Mouse (Mus musculus) T-helper 2 cell (primary cell): Measurements from ENCODE around the gene Gpbar1.

Experiments
- in situ Hi-C: fragments of 300-600 bp; cut with MboI, MseI; formaldehyde crosslinking; loops from one replicate; pipeline ENCODE4 v1.15.1; 2025; ENCODE audit warnings: high pct_unique_total_duplicates

Gpbar1 gene

DNA sequence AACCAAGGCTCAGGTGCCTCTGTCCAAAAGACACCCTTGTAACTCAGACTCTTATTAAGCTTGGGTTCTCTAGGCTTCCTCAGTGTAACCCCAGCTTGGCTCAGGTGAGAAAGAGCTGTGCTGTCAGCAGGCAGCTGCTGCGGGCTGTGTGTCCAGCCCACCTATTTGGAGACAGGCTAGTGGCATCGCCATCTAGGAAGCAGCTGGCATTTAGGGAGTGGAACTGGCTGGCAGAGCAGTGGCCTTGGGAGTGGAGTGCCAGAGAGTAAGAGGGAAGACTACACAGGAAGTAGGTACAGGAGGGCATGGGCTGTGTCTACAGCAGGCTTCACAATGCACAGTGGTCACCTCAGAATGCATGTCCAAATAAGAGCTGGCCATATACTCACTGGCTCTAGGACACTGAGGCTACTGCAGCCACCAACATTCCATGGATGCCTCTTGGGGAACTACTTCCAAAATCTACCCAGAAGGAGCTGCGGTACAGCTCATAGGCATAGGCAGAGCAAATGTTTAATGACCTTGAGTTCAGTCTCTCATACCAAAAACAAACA is 15.8 kb downstream of the Gpbar1 start:
- in situ Hi-C loops: loop anchor here (10.0 kb wide), 1 partner anchor 91 kb away; no protein-coding TSS in a partner anchor

- in situ Hi-C loops: loop anchor here (10.0 kb wide), 1 partner anchor 90 kb away; no protein-coding TSS in a partner anchor
Observed at GRCm38 (mm10) chr1:74294733-74295455, 16.5 kb downstream of the Gpbar1 start.

- in situ Hi-C loops: loop anchor here (10.0 kb wide), 1 partner anchor 89 kb away; no protein-coding TSS in a partner anchor
Observed at GRCm38 (mm10) chr1:74295456-74296171, 17.3 kb downstream of the Gpbar1 start.

GRCm38 (mm10) chr1:74296477-74296876 is 18.1 kb downstream of the Gpbar1 start:
- in situ Hi-C loops: loop anchor here (10.0 kb wide), 1 partner anchor 88 kb away; no protein-coding TSS in a partner anchor

GRCm38 (mm10) chr1:74297269-74297668 is 18.9 kb downstream of the Gpbar1 start:
- in situ Hi-C loops: loop anchor here (10.0 kb wide), 1 partner anchor 88 kb away; no protein-coding TSS in a partner anchor

DNA sequence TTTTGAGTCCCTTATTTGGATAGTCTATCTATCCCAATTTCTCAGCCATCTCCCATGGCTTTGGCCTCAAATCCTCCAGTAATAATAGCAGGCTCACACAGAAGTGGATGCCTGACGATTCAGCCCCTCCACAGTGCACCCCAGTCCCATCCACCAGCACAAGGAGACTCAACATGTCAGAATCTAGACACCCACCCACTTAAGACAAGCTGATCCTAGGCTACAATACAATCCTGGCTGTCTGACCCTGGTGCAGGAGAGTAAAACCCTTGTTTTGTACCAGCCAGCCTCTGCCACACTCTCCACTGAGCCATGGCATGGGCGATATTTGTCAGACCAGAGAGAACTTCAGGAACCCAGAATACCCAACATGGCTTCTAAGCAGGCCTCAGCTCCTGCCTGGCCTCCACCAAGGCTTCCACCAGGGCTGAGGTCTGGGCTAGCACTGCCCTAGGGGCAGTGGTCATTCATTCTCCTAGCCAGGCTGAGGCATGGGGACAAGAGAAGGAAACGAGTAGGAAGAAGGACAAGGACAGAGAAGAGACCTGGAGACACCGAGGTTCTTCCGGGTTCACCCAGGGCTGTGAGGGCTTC is 19.9 kb downstream of the Gpbar1 start:
- in situ Hi-C loops: loop anchor here (10.0 kb wide), 1 partner anchor 87 kb away; no protein-coding TSS in a partner anchor

- in situ Hi-C loops: loop anchor here (10.0 kb wide), 1 partner anchor 86 kb away; no protein-coding TSS in a partner anchor
Observed at GRCm38 (mm10) chr1:74298996-74299395, 20.6 kb downstream of the Gpbar1 start.

DNA sequence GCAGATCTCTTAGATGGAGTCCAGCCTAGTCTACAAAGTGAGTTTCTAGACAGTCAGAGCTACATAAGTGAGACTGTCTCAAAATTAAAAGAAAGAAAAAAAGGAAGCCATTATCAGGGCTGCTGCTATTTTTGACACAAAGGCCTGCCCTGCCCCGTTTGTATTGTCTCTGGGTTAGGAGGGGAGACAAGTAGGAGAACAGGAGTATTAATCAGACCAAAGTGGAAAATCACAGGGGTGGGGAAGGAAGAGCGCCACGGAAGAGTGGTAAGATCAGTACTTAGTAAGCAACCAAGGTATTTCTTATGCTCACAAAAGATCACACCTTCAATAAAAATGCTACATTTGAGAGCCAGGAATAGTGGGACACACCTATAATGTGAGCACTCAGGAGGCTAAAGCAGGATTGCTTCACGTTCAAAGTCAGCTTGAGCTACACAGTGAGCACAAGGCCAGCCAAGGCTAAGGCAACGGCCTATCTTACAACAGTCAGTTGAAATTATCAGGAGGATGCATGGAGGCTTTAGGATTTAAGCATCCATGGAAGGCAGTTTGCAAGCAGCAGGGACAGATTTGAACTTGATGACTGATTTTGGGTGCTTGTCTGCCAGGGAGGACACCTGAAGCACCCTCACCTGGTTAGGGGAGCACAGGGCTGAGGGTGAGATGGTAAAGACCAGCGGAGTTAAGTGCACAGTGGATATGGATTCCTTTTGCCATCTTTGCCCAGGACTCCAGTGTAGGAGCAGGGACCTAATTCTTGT is 22.2 kb downstream of the Gpbar1 start:
- in situ Hi-C loops: no loop called here

GRCm38 (mm10) chr1:74302229-74302628 is 23.9 kb downstream of the Gpbar1 start:
- in situ Hi-C loops: no loop called here

DNA sequence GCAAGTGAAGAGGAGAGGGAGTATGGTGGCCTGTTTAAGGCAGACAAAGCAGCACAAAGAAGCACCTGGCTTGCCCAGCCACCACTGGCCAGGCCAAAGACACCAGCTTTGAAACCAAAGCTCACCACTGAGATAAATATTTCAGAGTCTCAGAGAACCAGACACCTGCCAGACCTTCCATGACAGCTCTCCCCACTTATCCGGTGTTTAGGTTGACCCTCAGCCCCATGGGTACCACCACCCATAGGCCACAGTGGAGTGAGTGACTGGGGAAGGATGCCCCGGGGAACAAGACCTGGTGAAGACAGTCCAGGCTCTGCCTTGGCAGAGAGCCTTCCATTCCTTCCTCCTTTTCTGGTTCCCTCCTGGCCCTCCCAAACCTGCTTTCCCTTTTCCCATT is 24.5 kb downstream of the Gpbar1 start:
- in situ Hi-C loops: no loop called here

GRCm38 (mm10) chr1:74303509-74304338 is 25.4 kb downstream of the Gpbar1 start:
- in situ Hi-C loops: no loop called here

DNA sequence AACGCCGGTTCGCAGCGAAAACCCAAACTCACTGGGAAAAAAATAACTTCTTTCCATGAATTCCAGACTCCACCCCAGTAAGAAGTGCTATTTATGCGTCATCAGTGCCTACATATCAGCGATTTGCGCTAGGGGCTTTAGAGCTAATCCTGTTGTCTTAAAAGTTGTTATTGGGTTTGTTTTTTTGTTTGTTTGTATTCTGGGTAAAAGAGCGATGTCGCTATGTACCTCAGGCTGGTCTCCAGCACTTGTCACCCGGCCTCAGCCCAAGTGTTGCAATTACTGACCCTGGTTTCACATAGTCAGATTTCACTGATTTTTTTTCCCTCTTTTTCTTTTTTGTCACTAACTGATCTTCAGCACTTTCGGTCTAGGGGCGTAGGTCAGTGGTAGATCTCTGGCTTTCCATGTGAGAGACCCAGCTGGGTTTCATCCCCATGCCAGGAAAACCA is 26.0 kb downstream of the Gpbar1 start:
- in situ Hi-C loops: no loop called here

DNA sequence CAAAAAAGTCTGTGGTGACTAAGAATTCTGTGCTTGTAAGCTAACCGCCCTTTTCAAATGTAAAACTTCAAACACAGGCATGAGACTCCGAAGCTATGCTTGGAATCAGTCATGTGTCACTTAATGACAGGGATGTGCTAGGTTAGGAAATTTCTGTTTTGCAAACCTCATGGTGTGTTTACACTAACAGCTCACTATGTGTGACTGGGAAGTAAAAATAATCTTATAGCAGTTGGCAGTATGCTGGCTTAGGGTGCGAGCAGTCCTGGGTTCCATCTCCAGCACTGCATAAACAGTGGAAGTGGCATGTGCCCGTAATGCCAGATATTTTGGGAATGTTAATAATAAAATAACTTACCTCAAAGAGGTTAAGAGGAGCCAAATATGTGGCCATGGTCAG is 26.6 kb downstream of the Gpbar1 start:
- in situ Hi-C loops: no loop called here

- in situ Hi-C loops: no loop called here
Observed at GRCm38 (mm10) chr1:74305522-74305921, 27.2 kb downstream of the Gpbar1 start, which contains the start of gene Tmbim1. Gene Tmbim1, minus strand, starts transcription at chr1:74305622.

GRCm38 (mm10) chr1:74307146-74307545 is 28.8 kb downstream of the Gpbar1 start:
- in situ Hi-C loops: no loop called here

DNA sequence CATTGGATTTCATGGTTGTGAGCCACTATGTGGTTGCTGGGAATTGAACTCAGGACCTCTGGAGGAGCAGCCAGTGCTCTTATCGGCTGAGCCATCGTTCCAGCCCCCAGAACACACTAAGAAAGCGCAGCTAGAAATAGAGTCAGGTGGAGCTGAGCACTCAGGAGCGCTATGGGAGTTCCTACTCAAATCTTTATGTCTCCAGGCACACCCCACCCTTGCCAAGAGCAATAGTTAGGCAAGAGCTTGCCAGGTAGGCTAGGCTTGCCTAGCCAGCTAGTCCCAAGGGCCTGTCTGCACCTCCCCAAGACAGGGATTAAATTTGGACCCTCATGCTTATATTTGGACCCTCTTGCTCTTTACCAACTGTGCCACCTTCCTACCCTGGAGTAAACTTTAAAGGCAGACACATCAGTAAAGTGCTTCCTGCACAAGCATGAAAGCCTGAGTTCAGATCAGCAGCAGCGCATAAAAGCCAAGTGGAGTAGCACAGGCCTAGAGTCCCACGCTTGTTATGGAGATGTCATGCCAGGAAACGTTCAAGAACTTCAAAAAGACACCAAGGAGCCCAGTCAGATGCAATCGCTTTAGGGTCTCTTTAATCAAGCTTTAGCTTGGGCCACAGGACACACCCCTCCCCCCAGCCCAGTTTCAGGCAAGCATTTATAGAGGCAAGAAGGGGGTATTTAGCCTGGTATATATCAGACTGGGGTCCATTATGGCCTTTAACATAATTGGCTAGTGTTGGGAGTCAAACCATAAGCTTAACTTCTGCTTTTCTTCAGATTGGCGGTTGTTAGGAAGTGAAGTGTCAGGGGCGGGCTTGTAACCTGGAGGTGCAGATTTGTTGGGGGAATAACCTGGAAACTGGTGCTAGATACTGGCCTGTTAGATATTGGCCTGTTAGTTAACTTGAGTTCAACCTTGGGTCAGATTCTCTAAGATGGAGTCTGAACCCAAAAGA is 29.9 kb downstream of the Gpbar1 start:
- in situ Hi-C loops: no loop called here

DNA sequence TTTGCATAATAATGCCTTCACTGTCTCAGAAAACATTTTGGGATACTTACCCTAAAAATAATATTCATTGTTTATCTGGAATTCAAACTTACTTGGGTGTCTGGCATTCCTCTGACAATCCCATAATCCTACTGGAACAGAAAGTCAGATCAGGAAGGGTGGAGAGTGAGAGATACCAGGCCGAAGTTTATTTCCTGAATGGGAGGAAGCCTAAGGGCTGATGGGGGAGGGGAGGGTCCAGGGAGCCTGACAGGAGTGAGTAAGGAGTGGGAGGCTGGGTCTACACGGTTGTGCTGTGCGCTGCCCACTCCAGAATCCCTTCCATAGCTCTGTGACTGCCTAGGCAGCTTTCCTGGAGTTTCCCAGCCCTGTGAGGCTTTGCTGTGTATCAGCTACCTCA is 31.4 kb downstream of the Gpbar1 start:
- in situ Hi-C loops: no loop called here

- in situ Hi-C loops: no loop called here
Observed at GRCm38 (mm10) chr1:74313049-74313692, 34.8 kb downstream of the Gpbar1 start.
